Mouse (Mus musculus) embryonic facial prominence, embryonic 13.5 days (tissue): ENCODE measurements at regions not wholly inside any gene's neighbourhood (a gene's known extent, or its start where the extent isn't known, plus 50 kb on each side); places are given as distances from the start of the nearest gene placed in this dataset.

Experiments
- ATAC-seq: fragments of 200-750 bp; cut with Nextera tagmentation; 2 replicates; pipeline ENCODE4 v1.8.0; 2017; ENCODE audit warnings: low read depth; ENCODE audit not compliant: insufficient number of reproducible peaks, insufficient read depth, low FRiP score, low TSS enrichment
- H3K27ac ChIP-seq: fragments of 300-500 bp; sonication (generic); 2 replicates; pipeline ENCODE4 v1.5.1; 2015; ENCODE audit warnings: moderate library complexity, mild to moderate bottlenecking, inconsistent platforms
- H3K27me3 ChIP-seq: fragments of 300-500 bp; sonication (generic); 2 replicates; pipeline ENCODE4 v1.6.1; 2015; ENCODE audit warnings: mild to moderate bottlenecking, inconsistent platforms
- H3K36me3 ChIP-seq: fragments of 300-500 bp; sonication (generic); 2 replicates; pipeline ENCODE4 v1.6.1; 2015; ENCODE audit warnings: mild to moderate bottlenecking, inconsistent platforms
- H3K4me1 ChIP-seq: fragments of 300-500 bp; sonication (generic); 2 replicates; pipeline ENCODE4 v1.6.1; 2015; ENCODE audit warnings: inconsistent platforms
- H3K4me2 ChIP-seq: fragments of 300-500 bp; sonication (generic); 2 replicates; pipeline ENCODE4 v1.6.1; 2015; ENCODE audit warnings: moderate library complexity, mild to moderate bottlenecking, inconsistent platforms
- H3K4me3 ChIP-seq: fragments of 300-500 bp; sonication (generic); 2 replicates; pipeline ENCODE4 v1.5.1; 2015; ENCODE audit warnings: mild to moderate bottlenecking, inconsistent platforms
- H3K9ac ChIP-seq: fragments of 300-500 bp; sonication (generic); 2 replicates; pipeline ENCODE4 v1.6.1; 2015; ENCODE audit warnings: mild to moderate bottlenecking, inconsistent platforms
- H3K9me3 ChIP-seq: fragments of 300-500 bp; sonication (generic); 2 replicates; pipeline ENCODE4 v1.6.1; 2016; ENCODE audit warnings: inconsistent platforms
- WGBS: fragments of 180-500 bp; shearing (Covaris S2); methylation state at CpG from one replicate; pipeline ENCODE4 v1.1.7; 2015; ENCODE audit warnings: mixed read lengths; 5-methylcytosine and 5-hydroxymethylcytosine counted together

DNA sequence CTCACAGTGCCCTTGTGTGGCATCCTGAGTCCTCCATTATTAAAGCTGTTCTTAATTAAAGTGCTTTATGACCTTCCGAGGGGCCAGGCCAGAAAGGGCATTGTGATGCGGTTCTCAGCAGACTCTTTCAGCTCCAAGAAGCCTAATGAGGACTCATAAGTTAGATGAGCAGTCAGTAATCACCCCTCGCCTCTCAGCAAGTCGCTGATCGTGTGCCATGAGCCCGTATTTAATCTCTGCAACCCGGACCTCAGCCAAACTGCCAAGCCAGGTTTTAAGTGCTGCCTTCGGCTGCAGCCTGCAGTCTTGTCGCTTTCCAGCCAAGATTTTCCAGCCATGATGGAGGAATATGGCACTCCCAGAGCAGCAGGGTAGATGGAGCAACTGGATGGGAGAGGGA lies 56.1 kb upstream of the Rbfox1 start:
- ATAC-seq, result no peak
- H3K4me3 ChIP-seq, result no peak overlapping the region
- 56% methylated on average over 9 of the region's 9 CpGs for WGBS
- H3K27me3 ChIP-seq, result no peaks in the 10 kb centered on the region
- no peak overlapping the region for H3K27ac ChIP-seq
- H3K4me1 ChIP-seq, result no peaks in the 10 kb centered on the region
- H3K36me3 ChIP-seq, result no peaks in the 10 kb centered on the region
- H3K9me3 ChIP-seq, result no peaks in the 10 kb centered on the region
- no peak overlapping the region for H3K4me2 ChIP-seq
- H3K9ac ChIP-seq, result no peak overlapping the region

DNA sequence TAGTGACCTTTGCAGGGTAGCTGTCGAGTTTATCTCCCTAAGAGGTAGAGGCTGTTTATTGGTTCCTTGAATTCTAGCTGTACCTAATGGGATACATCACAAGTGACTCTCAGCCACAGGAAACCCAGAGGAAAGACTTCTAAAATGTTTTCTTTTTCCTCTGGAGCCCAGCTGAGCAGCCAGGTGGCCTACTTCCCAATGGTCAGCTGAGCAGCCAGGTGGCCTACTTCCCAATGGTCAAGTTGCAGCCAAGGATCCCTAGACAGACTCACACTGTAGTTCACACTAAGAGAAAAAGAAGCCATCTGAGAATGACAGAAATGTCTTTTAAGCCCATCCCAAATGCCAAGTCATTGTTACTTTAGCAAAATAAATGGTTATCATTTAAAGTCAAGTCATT lies 61.8 kb upstream of the Rbfox1 start:
- H3K36me3 ChIP-seq, result no peaks in the 10 kb centered on the region
- no peak overlapping the region for H3K9ac ChIP-seq
- H3K4me3 ChIP-seq, result no peak overlapping the region
- H3K9me3 ChIP-seq, result no peaks in the 10 kb centered on the region
- WGBS, result 43% methylated on average over 1 of the region's 1 CpGs
- no peaks in the 10 kb centered on the region for H3K27me3 ChIP-seq
- H3K4me2 ChIP-seq, result no peak overlapping the region
- H3K4me1 ChIP-seq, result no peaks in the 10 kb centered on the region
- H3K27ac ChIP-seq, result no peak overlapping the region
- no peak for ATAC-seq

DNA sequence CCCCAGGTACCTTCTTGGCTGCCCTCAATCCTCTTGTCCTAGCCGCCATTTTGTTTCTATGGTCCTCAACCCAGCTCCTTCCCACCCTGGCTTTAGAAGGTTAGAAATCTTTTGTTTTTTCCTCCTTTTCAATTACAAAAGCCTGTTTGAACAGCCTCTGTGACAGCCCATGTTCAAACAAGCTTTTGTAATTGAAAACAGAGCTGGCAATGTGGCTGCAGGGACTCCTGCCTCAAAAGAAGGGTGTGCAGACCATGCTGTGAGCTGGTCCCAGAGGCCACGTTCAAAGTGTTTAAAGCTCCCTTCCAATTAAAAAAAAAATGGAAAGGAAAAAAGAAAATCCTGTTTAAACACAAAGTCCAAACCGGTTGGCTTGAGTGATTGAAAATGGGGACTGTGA lies 68.0 kb upstream of the Rbfox1 start:
- no peak for ATAC-seq
- H3K36me3 ChIP-seq, result no peaks in the 10 kb centered on the region
- no peaks in the 10 kb centered on the region for H3K9me3 ChIP-seq
- H3K9ac ChIP-seq, result no peak overlapping the region
- no peak overlapping the region for H3K27ac ChIP-seq
- H3K4me3 ChIP-seq, result no peak overlapping the region
- no peak overlapping the region for H3K4me2 ChIP-seq
- H3K4me1 ChIP-seq, result no peaks in the 10 kb centered on the region
- H3K27me3 ChIP-seq, result no peaks in the 10 kb centered on the region
- WGBS, result 44% methylated on average over 3 of the region's 3 CpGs

DNA sequence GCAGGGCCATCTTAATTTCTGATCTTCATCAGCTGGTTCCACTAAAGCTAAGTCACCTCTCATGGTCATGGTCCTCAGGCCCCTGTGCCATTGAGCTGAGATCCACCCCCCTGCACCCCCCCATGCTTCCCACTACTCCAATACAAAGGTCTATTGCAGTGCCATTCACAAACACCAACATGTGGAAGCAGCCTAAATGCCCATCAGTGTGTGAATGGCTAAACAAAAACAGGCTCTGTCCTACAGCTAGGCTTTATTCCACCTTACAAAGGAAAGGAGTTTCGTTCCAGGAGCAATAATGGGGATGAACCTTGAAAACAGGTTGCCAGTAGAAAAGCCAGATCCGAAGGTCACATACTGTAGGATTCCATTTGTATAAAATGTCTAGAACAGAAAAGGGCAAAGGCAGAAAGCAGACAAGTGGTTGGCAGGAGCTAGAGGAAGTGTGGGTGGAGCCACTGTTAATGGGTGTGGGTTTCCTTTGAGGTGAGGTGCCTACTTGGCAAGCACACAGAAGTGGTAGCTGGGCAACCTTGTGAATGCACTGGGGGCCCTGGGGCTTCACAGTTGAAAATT lies 72.8 kb upstream of the Rbfox1 start:
- Histone ChIP-seq H3K4me3 (no peak overlapping the region), H3K9ac (no peak overlapping the region), H3K9me3 (no peaks in the 10 kb centered on the region), H3K4me2 (no peak overlapping the region), H3K27ac (no peak overlapping the region), H3K36me3 (no peaks in the 10 kb centered on the region), H3K4me1 (no peaks in the 10 kb centered on the region), H3K27me3 (no peaks in the 10 kb centered on the region)
- 84% methylated on average over 2 of the region's 2 CpGs for WGBS
- ATAC-seq, result no peak

GRCm38 (mm10) chr16:5811654-5811992 lies 73.5 kb upstream of the Rbfox1 start:
- Histone ChIP-seq H3K4me3 (no peak overlapping the region), H3K36me3 (no peaks in the 10 kb centered on the region), H3K4me1 (no peaks in the 10 kb centered on the region), H3K27ac (no peak overlapping the region), H3K27me3 (no peaks in the 10 kb centered on the region), H3K9ac (no peak overlapping the region), H3K4me2 (no peak overlapping the region), H3K9me3 (no peaks in the 10 kb centered on the region)
- no peak for ATAC-seq
- 70% methylated on average over 2 of the region's 2 CpGs for WGBS

- no peak for ATAC-seq
- Histone ChIP-seq H3K4me2 (no peak overlapping the region), H3K4me3 (no peak overlapping the region), H3K27me3 (no peaks in the 10 kb centered on the region), H3K4me1 (no peaks in the 10 kb centered on the region), H3K9ac (no peak overlapping the region), H3K9me3 (no peaks in the 10 kb centered on the region), H3K27ac (no peak overlapping the region), H3K36me3 (no peaks in the 10 kb centered on the region)
- 63% methylated on average over 10 of the region's 10 CpGs for WGBS
Measured at GRCm38 (mm10) chr16:5810986-5811653, 74.0 kb upstream of the Rbfox1 start.

GRCm38 (mm10) chr16:5798188-5798587 lies 87.0 kb upstream of the Rbfox1 start:
- ATAC-seq, result no peak
- Histone ChIP-seq H3K27me3 (no peaks in the 10 kb centered on the region), H3K9me3 (no peaks in the 10 kb centered on the region), H3K4me3 (no peak overlapping the region), H3K4me1 (no peaks in the 10 kb centered on the region), H3K27ac (no peak overlapping the region), H3K9ac (no peak overlapping the region), H3K36me3 (no peaks in the 10 kb centered on the region), H3K4me2 (no peak overlapping the region)
- WGBS, result 46% methylated on average over 7 of the region's 7 CpGs

- Histone ChIP-seq H3K4me2 (no peak overlapping the region), H3K27me3 (no peaks in the 10 kb centered on the region), H3K9ac (no peak overlapping the region), H3K4me3 (no peak overlapping the region), H3K4me1 (no peaks in the 10 kb centered on the region), H3K27ac (no peak overlapping the region), H3K9me3 (no peaks in the 10 kb centered on the region), H3K36me3 (no peaks in the 10 kb centered on the region)
- ATAC-seq, result no peak
- WGBS, result 38% methylated on average over 1 of the region's 1 CpGs
Measured at GRCm38 (mm10) chr16:5792216-5792615, 92.9 kb upstream of the Rbfox1 start.

DNA sequence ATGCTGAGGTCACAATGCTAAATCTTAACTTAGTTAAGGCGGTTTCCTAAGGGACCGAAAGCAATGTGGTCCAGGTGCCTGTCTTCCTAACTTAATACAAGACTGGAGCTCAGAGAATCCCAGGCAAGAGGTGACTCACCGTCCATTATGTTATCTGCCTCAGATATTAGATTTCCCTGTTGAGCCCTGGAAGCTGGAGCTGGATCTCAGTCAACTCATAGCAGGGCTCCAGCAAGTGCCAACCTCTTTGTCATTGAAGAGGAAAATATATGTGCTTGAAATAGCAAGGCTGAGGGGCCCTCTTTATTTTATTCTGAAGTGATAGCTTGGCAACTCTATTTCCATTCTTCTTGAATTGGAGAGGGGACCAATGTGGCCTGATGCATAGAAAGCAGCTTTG lies 95.0 kb upstream of the Rbfox1 start:
- 84% methylated on average over 3 of the region's 3 CpGs for WGBS
- Histone ChIP-seq H3K4me3 (no peak overlapping the region), H3K27ac (no peak overlapping the region), H3K9me3 (no peaks in the 10 kb centered on the region), H3K4me1 (no peaks in the 10 kb centered on the region), H3K9ac (no peak overlapping the region), H3K4me2 (no peak overlapping the region), H3K36me3 (no peaks in the 10 kb centered on the region), H3K27me3 (no peaks in the 10 kb centered on the region)
- no peak for ATAC-seq

- Histone ChIP-seq H3K9me3 (no peaks in the 10 kb centered on the region), H3K27me3 (no peaks in the 10 kb centered on the region), H3K4me2 (no peak overlapping the region), H3K36me3 (no peaks in the 10 kb centered on the region), H3K27ac (no peak overlapping the region), H3K4me1 (no peaks in the 10 kb centered on the region), H3K4me3 (no peak overlapping the region), H3K9ac (no peak overlapping the region)
- ATAC-seq, result no peak
Measured at GRCm38 (mm10) chr16:5787206-5787605, 97.9 kb upstream of the Rbfox1 start.

DNA sequence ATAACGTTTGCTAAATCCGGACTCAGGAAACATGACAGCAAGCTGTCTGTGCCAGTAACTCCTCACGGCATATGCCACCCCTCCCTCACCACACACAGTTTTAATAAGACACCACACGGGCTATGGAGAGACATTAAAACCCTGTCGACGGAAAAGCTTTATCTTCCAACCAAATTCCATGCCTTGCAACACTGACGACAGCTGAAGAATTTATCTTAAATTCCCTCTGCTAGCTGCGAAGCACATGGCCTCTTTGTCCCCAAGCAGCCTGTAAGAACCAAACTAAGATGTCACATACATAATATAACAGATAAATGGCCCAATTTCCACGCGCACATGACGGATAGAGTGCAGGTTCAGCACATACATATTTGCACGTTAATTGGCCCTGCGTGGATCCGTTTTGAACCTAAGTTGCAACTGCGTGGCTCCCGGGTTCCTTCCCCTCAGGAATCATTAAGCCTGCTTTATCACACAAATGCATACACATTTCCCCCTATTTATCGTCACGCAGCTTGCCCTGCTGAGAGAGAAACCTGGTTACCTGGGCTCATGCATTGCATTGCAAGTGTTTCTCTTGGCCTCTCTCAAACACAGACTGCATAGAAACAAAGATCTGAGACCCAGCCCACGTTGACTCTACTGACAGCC lies 118.3 kb upstream of the Rbfox1 start:
- Histone ChIP-seq H3K36me3 (no peaks in the 10 kb centered on the region), H3K27ac (no peak overlapping the region)

DNA sequence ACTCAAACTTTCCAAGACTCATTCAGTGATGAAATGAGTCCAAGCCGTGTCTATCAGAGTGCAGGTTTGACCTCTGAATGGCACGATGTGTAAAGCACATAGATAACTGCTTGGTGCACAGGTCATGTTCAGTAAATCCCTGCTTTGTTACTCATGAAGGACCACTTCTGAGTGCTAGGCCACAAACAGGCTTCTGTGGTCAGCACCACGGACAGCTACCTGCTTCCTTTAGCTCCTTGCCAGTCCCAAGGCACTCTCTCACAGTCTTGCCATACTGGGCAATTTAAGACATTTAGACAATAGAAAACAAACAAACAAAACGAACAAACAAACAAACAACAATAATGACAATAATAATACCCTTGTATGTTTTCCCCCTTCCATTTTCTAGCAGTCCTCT lies 120.0 kb upstream of the Rbfox1 start:
- 25% methylated on average over 4 of the region's 4 CpGs for WGBS
- no peaks in the 10 kb centered on the region for H3K9me3 ChIP-seq
- H3K4me1 ChIP-seq, result no peaks in the 10 kb centered on the region
- no peaks in the 10 kb centered on the region for H3K36me3 ChIP-seq
- H3K4me3 ChIP-seq, result no peak overlapping the region
- ATAC-seq, result no peak
- H3K27ac ChIP-seq, result no peak overlapping the region
- H3K9ac ChIP-seq, result no peak overlapping the region
- no peak overlapping the region for H3K4me2 ChIP-seq
- no peaks in the 10 kb centered on the region for H3K27me3 ChIP-seq

More for the DNA sequence above, 118.3 kb upstream of the Rbfox1 start:
- no peaks in the 10 kb centered on the region for H3K9me3 ChIP-seq
- 83% methylated on average over 19 of the region's 19 CpGs for WGBS
- no peak for ATAC-seq
- no peak overlapping the region for H3K9ac ChIP-seq
- H3K4me2 ChIP-seq, result no peak overlapping the region
- no peak overlapping the region for H3K4me3 ChIP-seq
- H3K4me1 ChIP-seq, result no peaks in the 10 kb centered on the region
- no peaks in the 10 kb centered on the region for H3K27me3 ChIP-seq
